14 mouse cellular contexts compared by ENCODE assay signal in the genomic region with DNA sequence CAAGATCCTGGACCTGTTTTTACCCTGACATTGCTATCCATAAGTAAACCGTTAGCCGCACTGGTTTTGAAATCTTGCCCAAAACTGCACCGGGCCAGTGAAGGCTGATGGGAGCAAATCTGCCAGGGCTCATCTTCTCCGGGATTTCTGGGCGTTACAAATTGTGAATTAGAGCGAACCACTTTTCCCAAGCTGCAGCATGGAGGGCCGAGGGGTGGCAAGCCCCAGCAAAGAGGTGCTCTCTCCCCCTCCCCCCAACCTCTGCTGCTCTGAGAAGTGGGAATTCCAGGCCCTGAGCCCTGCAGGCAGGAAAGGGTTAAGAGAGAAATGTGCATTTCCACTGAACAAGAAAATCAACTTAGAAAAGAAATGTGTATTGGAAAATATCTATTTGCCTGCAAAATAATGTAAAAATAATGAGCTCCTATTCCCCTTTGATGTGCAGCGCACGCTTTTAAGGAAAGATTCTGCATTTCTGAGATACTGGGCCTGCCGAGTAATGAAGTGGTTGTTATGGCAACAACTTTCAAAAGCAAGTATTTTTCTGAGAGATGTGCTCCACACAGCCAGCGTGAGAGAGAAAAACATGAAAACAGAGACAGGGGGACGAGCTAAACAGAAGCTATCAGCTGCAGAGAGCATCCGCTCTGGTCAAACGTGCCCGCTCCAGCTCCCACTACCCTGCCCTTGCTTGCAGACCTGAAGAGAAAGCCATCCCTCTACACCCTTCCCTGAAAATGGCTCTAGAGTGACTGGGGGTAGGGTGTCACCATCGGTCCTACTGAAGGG. TPM values are rescaled to one million over a fixed set of nuclear protein-coding genes. Genes with fewer than 3 reads are reported as not detected.
DNase-seq lines count a peak whose midpoint lies in the region; ATAC-seq and TF ChIP-seq lines count a peak whose summit lies in the region.
"Had no signal": no experiment of that assay in that cellular context is flagged by ENCODE, and none has a peak within 500 bp of the region (broad histone marks: within the 10 kb centered on the region; RNA-seq: fewer than 3 reads in every experiment).

No protein-coding gene starts in this region.

- peaks cover 21% of the 10 kb centered on the region; the same call in 1 of the 2 replicates for H3K4me1 ChIP-seq in neural tube, embryonic 12.5 days
- H3K4me1 ChIP-seq in forebrain, embryonic 11.5 days (replicated peaks; ENCODE audit: control insufficient read depth, insufficient read depth, low read length) = peaks cover 4% of the 10 kb centered on the region; the same call in 1 of the 2 replicates
- H3K4me1 ChIP-seq in hindbrain, postnatal 0 days (ENCODE audit: insufficient read depth, low read length) = peaks cover 9% of the 10 kb centered on the region; the same call in 1 of the 2 replicates
- H3K4me1 ChIP-seq: lung, embryonic 15.5 days had no signal

- no peak overlapping the region for H3K27ac ChIP-seq in neural tube, embryonic 12.5 days
- peak overlapping the region; percentile 43 for H3K27ac ChIP-seq in forebrain, embryonic 11.5 days (ENCODE audit: low read depth, low read length)
- H3K27ac ChIP-seq in hindbrain, postnatal 0 days = peak overlapping the region; percentile 54; the same call in 1 of the 2 replicates
- H3K27ac ChIP-seq: lung, embryonic 15.5 days had no signal

- no peak for ATAC-seq in neural tube, embryonic 12.5 days (ENCODE audit: low FRiP score, low read depth)
- ATAC-seq in forebrain, embryonic 11.5 days (replicated peaks; ENCODE audit: low FRiP score) = peak; percentile 68
- peak; percentile 43; the same call in 1 of the 2 replicates for ATAC-seq in hindbrain, postnatal 0 days

- H3K27me3 ChIP-seq in neural tube, embryonic 12.5 days (replicated peaks) = peaks cover 12% of the 10 kb centered on the region
- H3K27me3 ChIP-seq in forebrain, embryonic 11.5 days (ENCODE audit: control insufficient read depth, insufficient read depth, low read length) = no peaks in the 10 kb centered on the region
- H3K27me3 ChIP-seq in hindbrain, postnatal 0 days (ENCODE audit: insufficient read depth, low read length) = peaks cover 3% of the 10 kb centered on the region; the same call in 1 of the 2 replicates
- H3K27me3 ChIP-seq: lung, embryonic 15.5 days had no signal

- peak overlapping the region; percentile 18; the same call in 1 of the 2 replicates for H3K4me2 ChIP-seq in neural tube, embryonic 12.5 days (replicated peaks)
- H3K4me2 ChIP-seq in forebrain, embryonic 11.5 days (ENCODE audit: low read depth, low read length, severe bottlenecking) = peak overlapping the region; percentile 26; the same call in 1 of the 2 replicates
- peak overlapping the region; percentile 1; the same call in 1 of the 2 replicates for H3K4me2 ChIP-seq in hindbrain, postnatal 0 days (ENCODE audit: low read depth, low read length)
- H3K4me2 ChIP-seq: lung, embryonic 15.5 days had no signal

- H3K36me3 ChIP-seq in neural tube, embryonic 12.5 days = no peaks in the 10 kb centered on the region
- no peaks in the 10 kb centered on the region for H3K36me3 ChIP-seq in forebrain, embryonic 11.5 days (ENCODE audit: control insufficient read depth, insufficient read depth, low read length)
- no peaks in the 10 kb centered on the region for H3K36me3 ChIP-seq in hindbrain, postnatal 0 days (ENCODE audit: insufficient read depth, low read length)
- H3K36me3 ChIP-seq: G1E; lung, embryonic 15.5 days had no signal

- DNase-seq in neural tube, embryonic 10.5 days (ENCODE audit: extremely low spot score, low spot score) = no peak
- no peak for DNase-seq in forebrain, embryonic 11.5 days (ENCODE audit: low spot score)
- peak; percentile 73 for DNase-seq in hindbrain, postnatal 0 days (ENCODE audit: low spot score)
- DNase-seq in retina, postnatal 1 day = peak; percentile 82
- DNase-seq in kidney, adult 11 months = no peak
- no peak for DNase-seq in urinary bladder, postnatal 25 days (ENCODE audit: low spot score)
- DNase-seq: cerebellum, adult 18-20 months; thymus, postnatal 36 days had no signal

- H3K4me3 ChIP-seq in neural tube, embryonic 12.5 days = no peak overlapping the region
- H3K4me3 ChIP-seq in forebrain, embryonic 11.5 days (ENCODE audit: low read depth, low read length) = no peak overlapping the region
- H3K4me3 ChIP-seq in hindbrain, postnatal 0 days (ENCODE audit: low read length) = no peak overlapping the region
- H3K4me3 ChIP-seq: lung, embryonic 15.5 days had no signal

- TF ChIP-seq CTCF in hindbrain, postnatal 0 days (IDR thresholded peaks at IDR 0.05; ENCODE audit: low read depth) = no peak

- no peak overlapping the region for H3K9ac ChIP-seq in neural tube, embryonic 12.5 days
- H3K9ac ChIP-seq in forebrain, embryonic 11.5 days (ENCODE audit: low read length) = no peak overlapping the region
- no peak overlapping the region for H3K9ac ChIP-seq in hindbrain, postnatal 0 days (replicated peaks; ENCODE audit: low read length)
- H3K9ac ChIP-seq: lung, embryonic 15.5 days had no signal

- no peaks in the 10 kb centered on the region for H3K9me3 ChIP-seq in neural tube, embryonic 12.5 days
- H3K9me3 ChIP-seq in forebrain, embryonic 11.5 days (ENCODE audit: control insufficient read depth, low read length) = no peaks in the 10 kb centered on the region; the same call in 1 of the 2 replicates
- H3K9me3 ChIP-seq in hindbrain, postnatal 0 days (ENCODE audit: low read length) = no peaks in the 10 kb centered on the region
- H3K9me3 ChIP-seq: G1E; lung, embryonic 15.5 days had no signal

- 47% methylated on average over 16 of the region's 16 CpGs for WGBS in neural tube, embryonic 12.5 days
- WGBS in forebrain, embryonic 11.5 days = 37% methylated on average over 16 of the region's 16 CpGs
- WGBS in hindbrain, postnatal 0 days = 16% methylated on average over 16 of the region's 16 CpGs

RNA-seq across cellular contexts. Expression of a gene that starts 24.0 kb away (rescaled TPM):
- not detected in 2 replicates for polyA plus RNA-seq in neural tube, embryonic 12.5 days (2016; fragmentation: Nextera tagmentation; extraction: Ambion mirVana)
- polyA plus RNA-seq in forebrain, embryonic 11.5 days (2014; fragmentation: Nextera tagmentation; extraction: Ambion mirVana) = 0.35 TPM in 1 of 2 replicates, not detected in the other
- total RNA-seq in hindbrain, postnatal 0 days (2014; rRNA removed) = not detected in 2 replicates
- polyA plus RNA-seq in hindbrain, postnatal 0 days (2015; fragmentation: Nextera tagmentation; extraction: Ambion mirVana) = not detected in 2 replicates
- total RNA-seq: granulocyte monocyte progenitor cell, adult 5-6 weeks; left cerebral cortex, postnatal 10 days had no signal
- polyA plus RNA-seq: G1E; intestine, embryonic 14.5 days; lung, embryonic 15.5 days had no signal

RNA-seq across cellular contexts. Expression of a gene that starts 57.1 kb away (rescaled TPM):
- polyA plus RNA-seq in neural tube, embryonic 12.5 days (2016; fragmentation: Nextera tagmentation; extraction: Ambion mirVana) = 21.0 and 22.1 TPM in 2 replicates
- 54.3 and 60.4 TPM in 2 replicates for polyA plus RNA-seq in forebrain, embryonic 11.5 days (2014; fragmentation: Nextera tagmentation; extraction: Ambion mirVana)
- total RNA-seq in hindbrain, postnatal 0 days (2014; rRNA removed) = 3.9 and 5.2 TPM in 2 replicates
- polyA plus RNA-seq in hindbrain, postnatal 0 days (2015; fragmentation: Nextera tagmentation; extraction: Ambion mirVana) = 3.7 and 4.5 TPM in 2 replicates

Comparison
In these comparisons a context has a peak if more than half of its experiments do, and no peak if none do; other contexts are left out.
1. DNase-seq: peak in hindbrain, postnatal 0 days (single experiment) and retina, postnatal 1 day (single experiment); none in neural tube, embryonic 10.5 days (single experiment), forebrain, embryonic 11.5 days (single experiment), kidney, adult 11 months (single experiment) and urinary bladder, postnatal 25 days (single experiment).
2. Peak in every context shown above with its lines, with median percentiles within 50 percentile points of each other: H3K4me2 ChIP-seq.